Mouse (Mus musculus): ENCODE measurements at regions not wholly inside any gene's neighbourhood (a gene's known extent, or its start where the extent isn't known, plus 50 kb on each side); places are given as distances from the start of the nearest gene placed in this dataset.

DNA sequence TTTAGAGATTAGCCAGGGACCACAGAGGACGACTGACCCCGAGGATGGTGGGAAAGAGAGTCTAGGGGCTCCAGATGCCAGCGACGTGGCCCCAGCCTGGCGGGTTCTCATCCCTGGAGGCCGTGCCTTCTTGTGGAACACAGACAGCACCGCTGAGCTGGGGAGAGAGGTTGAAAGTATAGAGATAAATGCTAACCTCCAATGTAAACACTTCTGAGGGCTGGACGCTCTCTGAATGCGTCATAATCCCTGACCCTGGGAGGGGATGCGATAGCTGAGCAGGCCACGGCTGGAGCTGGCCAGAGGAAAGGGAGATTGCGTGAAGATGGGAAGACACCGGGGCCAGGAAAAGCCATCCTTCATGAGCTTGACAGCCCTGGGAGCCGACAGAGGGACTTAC, 126.5 kb downstream of the Tbx5 start:
- TF ChIP-seq POLR2A (IDR thresholded peaks at IDR 0.05; ENCODE audit: insufficient read length, low read depth), result no peak
- TF ChIP-seq CEBPB (IDR thresholded peaks at IDR 0.05; ENCODE audit: insufficient read depth, poor library complexity, severe bottlenecking), result no peak
- no peak for TF ChIP-seq TCF12 (IDR thresholded peaks at IDR 0.05; ENCODE audit: insufficient read depth, poor library complexity, severe bottlenecking)
- no peak for TF ChIP-seq E2F4 (IDR thresholded peaks at IDR 0.05; ENCODE audit: insufficient read depth)
- no peak for TF ChIP-seq USF1 (IDR thresholded peaks at IDR 0.05; ENCODE audit: low read depth)
- TF ChIP-seq MYOD1 (IDR thresholded peaks at IDR 0.05; ENCODE audit: control insufficient read depth in 1 of 3, insufficient read length in 2 of 3, low read depth in 2 of 3), result no peak
- TF ChIP-seq TCF3 (IDR thresholded peaks at IDR 0.05; ENCODE audit: insufficient read length, low read depth), result no peak
- no peak for TF ChIP-seq MYOG (IDR thresholded peaks at IDR 0.05; ENCODE audit: control insufficient read depth in 1 of 3, insufficient read depth in 1 of 3, insufficient read length in 2 of 3, low read depth in 2 of 3)
- no peak for TF ChIP-seq MAX (IDR thresholded peaks at IDR 0.05; ENCODE audit: low read depth)
- no peak for TF ChIP-seq POLR2AphosphoS2 (IDR thresholded peaks at IDR 0.05; ENCODE audit: insufficient read length, low read depth)
- TF ChIP-seq REST (IDR thresholded peaks at IDR 0.05; ENCODE audit: insufficient read depth, insufficient read length), result no peak
- no peak for TF ChIP-seq SRF (IDR thresholded peaks at IDR 0.05; ENCODE audit: control insufficient read depth, insufficient read length, low read depth)

Data from myocyte (in vitro differentiated cells).